Mouse (Mus musculus) central nervous system, embryonic 14 days (tissue): ENCODE measurements around the gene Sla2. TPM values are rescaled to one million over a fixed set of nuclear protein-coding genes. Genes with fewer than 3 reads are reported as not detected.

Experiments
- polyA plus RNA-seq: library from polyadenylated mRNA; depleted of rRNA; stranded (reverse); fragments of >200 nt; gene quantifications from 2 replicates; pipeline ENCODE4 v1.2.3, GENCODE M21; 2012; rRNA removed

The Sla2 gene
- polyA plus RNA-seq: 0.06 TPM in 2 replicates

DNA sequence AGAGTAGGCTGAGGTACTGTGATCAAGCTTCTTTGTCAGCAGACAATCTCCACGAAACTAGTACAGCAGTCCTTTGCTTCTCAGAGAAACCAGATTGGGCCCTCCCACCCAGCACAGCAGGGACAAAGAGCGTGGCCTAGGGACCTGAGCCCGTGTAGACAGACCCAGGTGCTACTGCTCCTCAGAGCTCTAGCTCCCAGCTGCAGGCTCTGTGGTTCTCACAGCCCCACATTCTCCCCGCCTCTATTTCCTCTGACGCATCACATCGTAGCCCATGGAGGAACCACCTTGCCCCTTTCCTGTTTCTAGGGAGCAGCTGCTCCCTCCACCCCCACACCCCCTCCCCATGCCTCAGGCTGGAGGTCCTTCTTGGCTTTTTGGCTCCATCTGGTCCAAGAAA, at the start of gene Sla2:
TSS of gene Sla2 (minus strand) at position 176 of the 400 bp plus-strand sequence.

DNA sequence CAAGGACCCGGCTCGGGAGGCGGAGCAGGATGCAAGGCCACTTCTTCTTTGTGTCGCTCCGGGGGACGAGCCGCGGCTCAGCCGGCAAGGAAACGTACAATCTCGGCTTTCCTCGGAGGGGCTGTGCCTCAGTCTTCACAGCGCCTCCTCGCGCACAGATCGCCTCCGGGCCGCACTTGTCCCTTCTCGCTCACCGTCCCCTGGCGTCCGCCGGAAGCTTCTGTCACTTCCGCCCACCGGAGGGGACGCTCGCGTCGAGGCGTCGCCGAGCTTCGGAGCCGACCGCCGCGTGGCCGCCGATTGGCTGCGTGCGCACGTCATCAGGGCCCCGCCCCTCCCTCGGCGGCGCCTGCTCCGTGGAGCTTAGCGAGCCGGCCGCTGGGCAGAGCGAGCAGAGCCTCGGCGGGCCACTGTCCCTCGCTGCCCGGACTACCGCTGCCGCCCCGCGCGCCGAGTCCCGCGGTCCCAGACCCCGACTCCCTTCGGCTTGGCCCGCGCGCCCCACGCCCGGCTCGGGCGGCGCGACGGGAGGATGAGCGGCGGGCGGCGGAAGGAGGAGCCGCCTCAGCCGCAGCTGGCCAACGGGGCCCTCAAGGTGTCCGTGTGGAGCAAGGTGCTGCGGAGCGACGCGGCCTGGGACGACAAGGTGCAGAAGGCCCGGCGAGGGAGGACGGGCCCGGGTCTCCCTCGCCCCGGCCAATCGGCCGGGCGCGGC, 24.1 kb downstream of the Sla2 start, which contains the start of gene Rab5if:
TSS of gene Rab5if (plus strand) at position 357 of the 715 bp plus-strand sequence.

DNA sequence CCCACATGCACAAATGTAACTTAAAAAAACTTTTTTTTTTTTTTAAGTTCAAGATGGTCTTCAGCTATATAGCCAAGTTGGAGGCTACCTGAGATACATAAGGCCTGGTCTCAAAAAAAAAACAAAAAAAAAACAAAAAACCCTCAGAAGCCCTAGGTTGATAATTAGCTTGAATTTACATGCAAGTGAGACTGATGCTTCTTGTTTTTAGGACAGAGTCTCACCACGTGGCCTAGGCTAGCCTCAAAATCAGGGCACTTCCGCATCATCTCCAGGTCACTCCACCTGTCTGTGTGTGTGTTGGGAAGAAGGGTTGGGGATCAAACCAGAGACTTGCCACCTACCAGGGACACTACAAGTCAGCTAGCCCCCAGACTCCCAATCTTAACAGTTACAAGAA, 29.2 kb downstream of the Sla2 start, which contains the start of gene 4930518I15Rik:
TSS of gene 4930518I15Rik (minus strand) at position 112 of the 400 bp plus-strand sequence.

DNA sequence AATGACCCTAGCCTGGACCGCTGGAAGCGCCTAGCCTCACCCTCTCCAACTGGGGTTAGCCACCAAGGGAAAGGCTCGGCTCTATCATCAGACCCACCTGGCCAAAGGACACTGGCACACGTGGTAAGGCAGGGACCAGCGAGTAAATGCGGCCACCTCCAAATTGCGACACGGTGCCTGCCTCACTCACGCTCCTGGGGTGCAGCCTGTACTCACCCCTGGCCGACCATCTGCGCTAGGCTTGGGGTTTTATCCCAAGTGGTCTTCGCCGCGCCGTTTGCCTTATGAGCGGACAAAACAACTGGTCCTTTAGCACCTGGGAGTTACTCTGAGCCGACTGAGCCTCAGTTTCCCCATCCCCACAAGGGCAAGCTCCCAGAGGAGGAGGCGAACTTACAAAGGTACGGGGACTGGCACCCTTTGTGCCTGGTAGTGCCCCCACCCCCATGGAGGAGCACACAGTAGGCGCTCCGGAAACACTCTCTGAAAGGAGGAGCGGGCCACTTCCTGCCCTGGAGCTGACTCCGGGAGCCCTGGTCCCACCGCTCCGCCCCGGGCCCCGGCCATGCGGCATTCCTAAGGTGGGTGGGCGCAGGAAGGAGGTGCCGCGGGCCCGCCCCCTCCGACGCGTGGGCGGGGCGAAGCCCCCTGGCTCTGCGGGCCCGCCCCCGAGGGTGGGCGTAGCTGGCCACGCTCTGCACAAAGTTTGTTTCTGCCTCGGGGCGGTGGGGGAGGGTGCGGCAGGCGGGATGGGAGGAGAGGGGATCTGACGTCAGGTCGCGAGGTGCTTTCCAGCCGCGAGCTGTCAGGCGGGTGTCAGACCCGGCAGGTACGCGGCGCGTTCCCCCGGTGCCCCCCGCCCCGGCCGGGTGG, 47.4 kb downstream of the Sla2 start, which contains the start of gene Tgif2:
TSS of gene Tgif2 (plus strand) at position 689 of the 873 bp plus-strand sequence.

Other genes with a start within 250 kb of the Sla2 start
- gene Myl9, start 111.8 kb downstream of the Sla2 start, polyA plus RNA-seq: 28.0 and 48.6 TPM in 2 replicates
- 34.8 and 43.8 TPM in 2 replicates for gene Tgif2, start 47.2 kb downstream of the Sla2 start, polyA plus RNA-seq
- 4.2 and 4.7 TPM in 2 replicates for gene 4930518I15Rik, start 29.2 kb downstream of the Sla2 start, polyA plus RNA-seq
- 104 TPM in 2 replicates for gene Rab5if, start 24.1 kb downstream of the Sla2 start, polyA plus RNA-seq
- gene Ndrg3, start 104.9 kb upstream of the Sla2 start, polyA plus RNA-seq: 112 and 118 TPM in 2 replicates
- gene Dsn1, start 120.0 kb upstream of the Sla2 start, polyA plus RNA-seq: 17.1 and 21.8 TPM in 2 replicates
- 21.5 and 22.0 TPM in 2 replicates for gene Soga1, start 192.1 kb upstream of the Sla2 start, polyA plus RNA-seq
- 0.14 TPM in 2 replicates for gene Tldc2, start 199.9 kb upstream of the Sla2 start, polyA plus RNA-seq
- 21.3 and 24.9 TPM in 2 replicates for gene Samhd1, start 248.1 kb upstream of the Sla2 start, polyA plus RNA-seq